Mouse (Mus musculus) brain, adult 2 months (tissue): ENCODE measurements at regions not wholly inside any gene's neighbourhood (a gene's known extent, or its start where the extent isn't known, plus 50 kb on each side); places are given as distances from the start of the nearest gene placed in this dataset.

Source experiments
- DNase-seq: peaks from one replicate; pipeline ENCODE4 v3.0.0; 2011; ENCODE audit warnings: low read depth, low spot score

DNA sequence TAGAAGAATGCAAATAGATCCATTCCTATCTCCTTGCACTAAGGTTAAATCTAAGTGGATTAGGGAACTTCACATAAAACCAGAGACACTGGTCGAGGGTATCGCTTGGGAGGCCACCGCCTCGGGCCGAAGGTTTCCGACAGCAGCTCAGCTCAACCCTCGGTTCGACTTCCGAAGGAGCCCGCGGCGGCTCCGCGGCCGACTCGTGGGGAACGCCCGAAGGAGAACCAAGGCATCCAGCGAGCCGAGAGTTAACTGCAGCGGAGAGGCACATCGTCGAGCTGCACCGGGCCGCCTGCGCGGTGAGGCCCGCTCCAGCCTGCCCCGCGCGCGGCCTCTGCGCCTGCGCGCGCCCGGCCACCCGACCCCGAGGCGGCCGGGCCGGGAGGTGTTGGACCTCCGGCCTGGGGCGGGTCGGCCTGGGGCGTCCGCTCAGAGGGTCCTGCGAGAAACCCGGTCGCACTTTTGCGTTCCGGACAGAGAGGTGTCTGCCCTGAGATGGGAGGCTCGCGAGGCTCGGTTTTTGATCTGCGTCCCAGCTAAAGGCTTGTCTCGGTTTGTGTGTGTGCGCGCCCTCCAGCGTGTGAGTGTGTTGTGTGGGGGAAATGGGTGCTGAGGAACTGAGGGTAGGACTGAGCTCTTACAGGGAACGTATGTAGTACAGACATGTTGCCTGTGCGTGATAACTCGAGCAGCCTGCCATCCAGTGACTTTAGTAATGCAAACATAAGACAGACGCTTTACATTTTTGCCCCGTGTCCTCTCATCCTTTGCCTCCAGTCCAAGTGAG is 50.9 kb upstream of the Vmn2r9 start:
- DNase-seq = peak; percentile 0
